Mouse (Mus musculus) forebrain, embryonic 16.5 days (tissue): ENCODE data around the gene Tead3. TPM values are rescaled to one million over a fixed set of nuclear protein-coding genes. Genes with fewer than 3 reads are reported as not detected.

Source experiments
- ATAC-seq: fragments of 200-750 bp; cut with Nextera tagmentation; 2 replicates; pipeline ENCODE4 v1.8.0; 2017; ENCODE audit warnings: mild to moderate bottlenecking, moderate library complexity
- H3K27ac ChIP-seq: fragments of 300-500 bp; sonication (generic); 2 replicates; pipeline ENCODE4 v1.5.1; 2014; ENCODE audit warnings: low read length, control low read depth
- H3K27me3 ChIP-seq: fragments of 300-500 bp; sonication (generic); replicated peaks from 2 replicates; pipeline ENCODE4 v1.6.1; 2014; ENCODE audit warnings: low read length; ENCODE audit not compliant: control insufficient read depth, insufficient read depth
- H3K36me3 ChIP-seq: fragments of 300-500 bp; sonication (generic); 2 replicates; pipeline ENCODE4 v1.6.1; 2014; ENCODE audit not compliant: control insufficient read depth, insufficient read depth
- H3K4me1 ChIP-seq: fragments of 300-500 bp; sonication (generic); replicated peaks from 2 replicates; pipeline ENCODE4 v1.6.1; 2014; ENCODE audit warnings: low read length; ENCODE audit not compliant: control insufficient read depth, insufficient read depth
- H3K4me2 ChIP-seq: fragments of 300-500 bp; sonication (generic); 2 replicates; pipeline ENCODE4 v1.6.1; 2014; ENCODE audit warnings: mild to moderate bottlenecking, low read length, control low read depth
- H3K4me3 ChIP-seq: fragments of 300-500 bp; sonication (generic); replicated peaks from 2 replicates; pipeline ENCODE4 v1.5.1; 2014; ENCODE audit warnings: mild to moderate bottlenecking, low read length, control low read depth
- H3K9ac ChIP-seq: fragments of 300-500 bp; sonication (generic); replicated peaks from 2 replicates; pipeline ENCODE4 v1.6.1; 2014; ENCODE audit warnings: low read depth, low read length, control low read depth
- H3K9me3 ChIP-seq: fragments of 300-500 bp; sonication (generic); 2 replicates; pipeline ENCODE4 v1.6.1; 2016; ENCODE audit warnings: low read length; ENCODE audit not compliant: control insufficient read depth
- WGBS: fragments of 180-500 bp; shearing (Covaris S2); extraction: QIAGEN DNeasy Blood & Tissue Kit; methylation state at CpG from one replicate; pipeline ENCODE4 v1.1.7; 2014; 5-methylcytosine and 5-hydroxymethylcytosine counted together
- polyA plus RNA-seq: library from polyadenylated mRNA; unstranded; fragments of >200 nt; fragmentation: Nextera tagmentation; extraction: Ambion mirVana; gene quantifications from 2 replicates; pipeline ENCODE4 v1.2.1, GENCODE M21; 2015

Tead3 gene
- polyA plus RNA-seq, 1 experiment from 2014 or later = 1.8 TPM

GRCm38 (mm10) chr17:28287980-28288379 lies 62.6 kb downstream of the Tead3 start:
- H3K27me3 ChIP-seq = no peaks in the 10 kb centered on the region
- no peak for ATAC-seq
- 62% methylated on average over 5 of the region's 5 CpGs for WGBS
- no peak overlapping the region for H3K27ac ChIP-seq
- no peaks in the 10 kb centered on the region for H3K36me3 ChIP-seq
- H3K9ac ChIP-seq = no peak overlapping the region
- H3K4me2 ChIP-seq = no peak overlapping the region
- H3K9me3 ChIP-seq = no peaks in the 10 kb centered on the region
- H3K4me3 ChIP-seq = no peak overlapping the region
- no peaks in the 10 kb centered on the region for H3K4me1 ChIP-seq

- 59% methylated on average over 8 of the region's 8 CpGs for WGBS
- Histone ChIP-seq H3K27me3 (no peaks in the 10 kb centered on the region), H3K27ac (no peak overlapping the region), H3K4me2 (no peak overlapping the region), H3K9me3 (no peaks in the 10 kb centered on the region), H3K36me3 (no peaks in the 10 kb centered on the region), H3K4me1 (no peaks in the 10 kb centered on the region), H3K4me3 (no peak overlapping the region), H3K9ac (no peak overlapping the region)
- ATAC-seq = no peak
Observed at GRCm38 (mm10) chr17:28287578-28287977, 63.0 kb downstream of the Tead3 start.

- H3K27ac ChIP-seq = no peak overlapping the region
Observed at GRCm38 (mm10) chr17:28286964-28287363, 63.7 kb downstream of the Tead3 start.

GRCm38 (mm10) chr17:28286133-28286532 lies 64.5 kb downstream of the Tead3 start:
- Histone ChIP-seq H3K4me1 (no peaks in the 10 kb centered on the region), H3K36me3 (no peaks in the 10 kb centered on the region), H3K4me3 (no peak overlapping the region), H3K27ac (no peak overlapping the region), H3K9ac (no peak overlapping the region), H3K9me3 (no peaks in the 10 kb centered on the region), H3K4me2 (no peak overlapping the region), H3K27me3 (no peaks in the 10 kb centered on the region)
- ATAC-seq = no peak
- WGBS = 77% methylated on average over 10 of the region's 10 CpGs

More at GRCm38 (mm10) chr17:28286964-28287363, 63.7 kb downstream of the Tead3 start:
- Histone ChIP-seq H3K27me3 (no peaks in the 10 kb centered on the region), H3K4me3 (no peak overlapping the region), H3K9me3 (no peaks in the 10 kb centered on the region), H3K36me3 (no peaks in the 10 kb centered on the region), H3K9ac (no peak overlapping the region), H3K4me2 (no peak overlapping the region), H3K4me1 (no peaks in the 10 kb centered on the region)
- ATAC-seq = no peak
- 48% methylated on average over 5 of the region's 5 CpGs for WGBS

GRCm38 (mm10) chr17:28283199-28283598 lies 67.4 kb downstream of the Tead3 start:
- no peak for ATAC-seq
- 93% methylated on average over 10 of the region's 10 CpGs for WGBS

GRCm38 (mm10) chr17:28281866-28282441 lies 68.7 kb downstream of the Tead3 start:
- no peak overlapping the region for H3K4me2 ChIP-seq
- no peak overlapping the region for H3K9ac ChIP-seq
- 91% methylated on average over 7 of the region's 7 CpGs for WGBS
- no peak overlapping the region for H3K27ac ChIP-seq
- no peak overlapping the region for H3K4me3 ChIP-seq
- H3K27me3 ChIP-seq = no peaks in the 10 kb centered on the region
- H3K4me1 ChIP-seq = no peaks in the 10 kb centered on the region
- no peaks in the 10 kb centered on the region for H3K36me3 ChIP-seq
- ATAC-seq = no peak
- H3K9me3 ChIP-seq = no peaks in the 10 kb centered on the region

More at GRCm38 (mm10) chr17:28283199-28283598, 67.4 kb downstream of the Tead3 start:
- H3K4me1 ChIP-seq = no peaks in the 10 kb centered on the region
- no peak overlapping the region for H3K27ac ChIP-seq
- no peaks in the 10 kb centered on the region for H3K9me3 ChIP-seq
- no peak overlapping the region for H3K9ac ChIP-seq
- no peak overlapping the region for H3K4me3 ChIP-seq
- H3K36me3 ChIP-seq = no peaks in the 10 kb centered on the region
- H3K27me3 ChIP-seq = no peaks in the 10 kb centered on the region
- no peak overlapping the region for H3K4me2 ChIP-seq

Other genes with a start within 250 kb of the Tead3 start
- gene Scube3, start 208.7 kb downstream of the Tead3 start, polyA plus RNA-seq = 4.7 and 4.9 TPM in 2 replicates
- 34.4 and 40.3 TPM in 2 replicates for gene Zfp523, start 173.7 kb downstream of the Tead3 start, polyA plus RNA-seq
- gene Def6, start 143.0 kb downstream of the Tead3 start, polyA plus RNA-seq = 4.5 and 4.6 TPM in 2 replicates
- 1.2 and 1.3 TPM in 2 replicates for gene Ppard, start 118.1 kb downstream of the Tead3 start, polyA plus RNA-seq
- gene Fance, start 37.3 kb downstream of the Tead3 start, polyA plus RNA-seq = 20.9 and 25.0 TPM in 2 replicates
- gene Rpl10a, start 22.3 kb downstream of the Tead3 start, polyA plus RNA-seq = 354 and 367 TPM in 2 replicates
- 1.5 and 1.7 TPM in 2 replicates for gene Tulp1, start 14.4 kb upstream of the Tead3 start, polyA plus RNA-seq
- 39.3 and 41.7 TPM in 2 replicates for gene Fkbp5, start 166.7 kb upstream of the Tead3 start, polyA plus RNA-seq
- not detected in 2 replicates for gene Armc12, start 180.0 kb upstream of the Tead3 start, polyA plus RNA-seq
- gene Clpsl2, start 198.6 kb upstream of the Tead3 start, polyA plus RNA-seq = not detected in 2 replicates
- not detected in 2 replicates for gene Clps, start 209.9 kb upstream of the Tead3 start, polyA plus RNA-seq
- gene Lhfpl5, start 224.8 kb upstream of the Tead3 start, polyA plus RNA-seq = 5.3 and 8.3 TPM in 2 replicates